ENCODE assay signal across 16 mouse cellular contexts in genomic region chr17:34021539-34022413, GRCm38 (mm10). TPM values are rescaled to one million over a fixed set of nuclear protein-coding genes. Genes with fewer than 3 reads are reported as not detected.
DNase-seq lines count a peak whose midpoint lies in the region; TF ChIP-seq lines count a peak whose summit lies in the region.
"Had no signal": no experiment of that assay in that cellular context is flagged by ENCODE, and none has a peak within 500 bp of the region (broad histone marks: within the 10 kb centered on the region; RNA-seq: fewer than 3 reads in every experiment).

No protein-coding gene starts in this region.

- TF ChIP-seq CTCF in cerebellum, adult 2 months (IDR thresholded peaks at IDR 0.05; ENCODE audit: borderline replicate concordance, insufficient read depth, low read depth, low read length), result no peak
- no peak for TF ChIP-seq CTCF in heart, adult 2 months (IDR thresholded peaks at IDR 0.05)
- no peak for TF ChIP-seq CTCF in MEL (IDR thresholded peaks at IDR 0.05 in 2 of 3, conservative IDR thresholded peaks at IDR 0.05 in 1 of 3; ENCODE audit: control insufficient read depth in 1 of 3, insufficient read depth in 1 of 3, low read depth in 2 of 3, low read length in 3 of 3, poor library complexity in 1 of 3, severe bottlenecking in 1 of 3)

- no peak for TF ChIP-seq EP300 in heart, adult 2 months (IDR thresholded peaks at IDR 0.05; ENCODE audit: insufficient read depth, low read depth, low read length)
- no peak for TF ChIP-seq EP300 in MEL (IDR thresholded peaks at IDR 0.05; ENCODE audit: low read depth in 1 of 2, low read length in 2 of 2)

- intact Hi-C loops in heart, adult 2 months (cut with DNase I), result no loop called here

- WGBS in cerebellum, adult 2 months, result 90% methylated on average over 23 of the region's 23 CpGs
- WGBS in heart, embryonic 10.5 days, result 90% methylated on average over 22 of the region's 23 CpGs
- 94% methylated on average over 22 of the region's 23 CpGs for WGBS in heart, adult 2 months

- no peak for TF ChIP-seq POLR2A in cerebellum, adult 2 months (IDR thresholded peaks at IDR 0.05; ENCODE audit: borderline replicate concordance, insufficient read depth, low read length)
- no peak for TF ChIP-seq POLR2A in heart, adult 2 months (IDR thresholded peaks at IDR 0.05; ENCODE audit: insufficient read depth, low read depth, low read length)
- TF ChIP-seq POLR2A in MEL (IDR thresholded peaks at IDR 0.05; ENCODE audit: control insufficient read depth in 1 of 2, insufficient read depth in 1 of 2, low read depth in 1 of 2, low read length in 2 of 2, poor library complexity in 1 of 2), result no peak

- no peak overlapping the region for H3K4me3 ChIP-seq in cerebellum, adult 2 months (replicated peaks; ENCODE audit: insufficient read depth, low read depth, low read length)
- no peak overlapping the region for H3K4me3 ChIP-seq in heart, embryonic 10.5 days
- no peak overlapping the region for H3K4me3 ChIP-seq in heart, adult 2 months
- H3K4me3 ChIP-seq in MEL (ENCODE audit: control insufficient read depth in 1 of 2, insufficient read depth in 1 of 2, low read depth in 2 of 2, low read length in 2 of 2), result no peak overlapping the region
- H3K4me3 ChIP-seq: hindbrain, embryonic 15.5 days; liver, embryonic 12.5 days; neural tube, embryonic 12.5 days had no signal

- DNase-seq in cerebellum, adult 8-10 months, result peak; percentile 11
- DNase-seq in cerebellum, adult 2 months, result no peak
- DNase-seq in heart, embryonic 10.5 days (ENCODE audit: low spot score), result peak; percentile 68
- no peak for DNase-seq in heart, adult 2 months
- DNase-seq in 3134 (ENCODE audit: extremely low read depth, insufficient read length, low spot score) (peak; percentile 16), MEL (ENCODE audit: low read depth, low spot score) (peak; percentile 5)
- DNase-seq in lung, postnatal 36 days, result no peak
- no peak for DNase-seq in neural tube, embryonic 10.5 days (ENCODE audit: extremely low spot score, low spot score)
- DNase-seq: heart, postnatal 10 days; kidney, adult 8-10 months; left cerebral cortex, postnatal 4 days; lung, postnatal 14 days; right cerebral cortex, postnatal 25 days had no signal

- no peak overlapping the region for H3K9ac ChIP-seq in heart, adult 2 months (ENCODE audit: low read depth, low read length)
- no peak overlapping the region for H3K9ac ChIP-seq in MEL (ENCODE audit: control insufficient read depth, low read depth, low read length, poor library complexity, severe bottlenecking)
- H3K9ac ChIP-seq: hindbrain, embryonic 15.5 days; liver, embryonic 12.5 days; neural tube, embryonic 12.5 days had no signal

- H3K27ac ChIP-seq in cerebellum, adult 2 months (ENCODE audit: insufficient read depth, low read length), result no peak overlapping the region
- H3K27ac ChIP-seq in heart, embryonic 10.5 days, result no peak overlapping the region
- no peak overlapping the region for H3K27ac ChIP-seq in heart, adult 2 months
- no peak overlapping the region for H3K27ac ChIP-seq in MEL (ENCODE audit: control insufficient read depth, low read depth, low read length)
- H3K27ac ChIP-seq: hindbrain, embryonic 15.5 days; liver, embryonic 12.5 days; neural tube, embryonic 12.5 days had no signal

- TF ChIP-seq RAD21 in MEL (IDR thresholded peaks at IDR 0.05; ENCODE audit: low read depth, low read length), result no peak

- H3K27me3 ChIP-seq in cerebellum, adult 2 months (ENCODE audit: control insufficient read depth, insufficient read depth, low read length), result no peaks in the 10 kb centered on the region
- no peaks in the 10 kb centered on the region for H3K27me3 ChIP-seq in heart, embryonic 10.5 days (ENCODE audit: insufficient read depth, poor library complexity, severe bottlenecking)
- H3K27me3 ChIP-seq in heart, adult 2 months (ENCODE audit: control insufficient read depth, insufficient read depth, low read length), result no peaks in the 10 kb centered on the region
- no peaks in the 10 kb centered on the region for H3K27me3 ChIP-seq in MEL (ENCODE audit: control insufficient read depth in 1 of 2, insufficient read depth in 2 of 2, low read length in 2 of 2)
- H3K27me3 ChIP-seq: hindbrain, embryonic 15.5 days; liver, embryonic 12.5 days; neural tube, embryonic 12.5 days had no signal

- H3K4me1 ChIP-seq in cerebellum, adult 2 months (ENCODE audit: control insufficient read depth, insufficient read depth, low read length), result peaks cover 7% of the 10 kb centered on the region; the same call in 1 of the 2 replicates
- H3K4me1 ChIP-seq in heart, embryonic 10.5 days, result peaks cover 35% of the 10 kb centered on the region
- H3K4me1 ChIP-seq in heart, adult 2 months (ENCODE audit: control insufficient read depth, insufficient read depth, low read length), result no peaks in the 10 kb centered on the region
- peaks cover 0 to 12% of the 10 kb centered on the region in 2 experiments; a peak in 1 of 4 replicates for H3K4me1 ChIP-seq in MEL (ENCODE audit: control insufficient read depth in 1 of 2, insufficient read depth in 2 of 2, low read length in 2 of 2)

- peaks cover 6% of the 10 kb centered on the region; the same call in 1 of the 2 replicates for H3K9me3 ChIP-seq in heart, embryonic 10.5 days
- no peaks in the 10 kb centered on the region for H3K9me3 ChIP-seq in MEL (replicated peaks; ENCODE audit: insufficient read depth, low read length)
- H3K9me3 ChIP-seq: hindbrain, embryonic 15.5 days had no signal

- peaks cover 28% of the 10 kb centered on the region for H3K36me3 ChIP-seq in heart, embryonic 10.5 days
- no peaks in the 10 kb centered on the region for H3K36me3 ChIP-seq in heart, adult 2 months (ENCODE audit: control insufficient read depth, insufficient read depth, low read length)
- peaks cover 0 to 7% of the 10 kb centered on the region in 2 experiments; a peak in 2 of 4 replicates for H3K36me3 ChIP-seq in MEL (ENCODE audit: control insufficient read depth in 1 of 2, insufficient read depth in 2 of 2, low read length in 2 of 2)

- no peaks in the 10 kb centered on the region for H3K79me2 ChIP-seq in heart, adult 2 months (replicated peaks; ENCODE audit: control insufficient read depth, insufficient read depth, low read length)
- H3K79me2 ChIP-seq in MEL (ENCODE audit: control insufficient read depth, insufficient read depth, low read length, poor library complexity), result peaks cover 12% of the 10 kb centered on the region

TF ChIP-seq in MEL, 35 proteins besides CTCF, POLR2A, EP300 and RAD21 (continues in another document):
- TF ChIP-seq CHD2 (IDR thresholded peaks at IDR 0.05; ENCODE audit: low read length) (no peak), MAZ (IDR thresholded peaks at IDR 0.05; ENCODE audit: low read depth, low read length) (no peak), MEF2A (IDR thresholded peaks at IDR 0.05; ENCODE audit: extremely low read depth, insufficient replicate concordance, low read depth, low read length, poor library complexity, severe bottlenecking) (no peak), NELFE (IDR thresholded peaks at IDR 0.05; ENCODE audit: low read depth, low read length) (no peak), GATA1 (IDR thresholded peaks at IDR 0.05; ENCODE audit: low read depth, low read length) (no peak), POLR2AphosphoS5 (IDR thresholded peaks at IDR 0.05; ENCODE audit: borderline replicate concordance, low read depth, low read length) (no peak), TCF12 (IDR thresholded peaks at IDR 0.05; ENCODE audit: low read depth, low read length) (no peak), ETS1 (IDR thresholded peaks at IDR 0.05; ENCODE audit: low read depth, low read length) (no peak), MXI1 (IDR thresholded peaks at IDR 0.05; ENCODE audit: low read depth, low read length) (no peak)

RNA-seq across cellular contexts. Expression of gene Ring1, which starts 2.7 kb away (rescaled TPM):
- 66.4 and 74.6 TPM in 2 replicates for polyA plus RNA-seq in cerebellum, adult 2 months (2012; rRNA removed)
- polyA plus RNA-seq in heart, embryonic 10.5 days (2016; fragmentation: Nextera tagmentation; extraction: Ambion mirVana), result 14.4 and 15.8 TPM in 2 replicates
- 10 to 100 TPM; 13.0 to 13.1 TPM for total RNA-seq in heart, adult 2 months (2021)
- 18.6 and 20.8 TPM in 2 replicates for polyA plus RNA-seq in heart, adult 2 months (2012; rRNA removed)
- 12.4 and 18.3 TPM in 2 replicates for total RNA-seq in MEL (2012; rRNA removed)
- 10 to 100 TPM in 1 of 2 experiments, not detected in 1; 28.4 TPM for polyA plus RNA-seq in MEL (2012; ENCODE audit: insufficient read depth in 1 of 2, insufficient read length in 2 of 2, low read depth in 1 of 2, low replicate concordance in 2 of 2, missing spikeins in 1 of 2)

RNA-seq across cellular contexts. Expression of gene H2-Ke6, which starts 6.1 kb away (rescaled TPM):
- 82.9 and 89.8 TPM in 2 replicates for polyA plus RNA-seq in cerebellum, adult 2 months (2012; rRNA removed)
- 32.4 and 36.4 TPM in 2 replicates for polyA plus RNA-seq in heart, embryonic 10.5 days (2016; fragmentation: Nextera tagmentation; extraction: Ambion mirVana)
- 100 to 1,000 TPM; 112 to 138 TPM for total RNA-seq in heart, adult 2 months (2021)
- 87.0 and 91.6 TPM in 2 replicates for polyA plus RNA-seq in heart, adult 2 months (2012; rRNA removed)
- total RNA-seq in MEL (2012; rRNA removed), result 19.6 and 24.1 TPM in 2 replicates
- 10 to 100 TPM in 1 of 2 experiments, not detected in 1; 34.4 TPM for polyA plus RNA-seq in MEL (2012; ENCODE audit: insufficient read depth in 1 of 2, insufficient read length in 2 of 2, low read depth in 1 of 2, low replicate concordance in 2 of 2, missing spikeins in 1 of 2)

RNA-seq across cellular contexts. Expression of gene Slc39a7, which starts 9.7 kb away (rescaled TPM):
- polyA plus RNA-seq in cerebellum, adult 2 months (2012; rRNA removed), result 120 and 123 TPM in 2 replicates
- polyA plus RNA-seq in heart, embryonic 10.5 days (2016; fragmentation: Nextera tagmentation; extraction: Ambion mirVana), result 160 and 180 TPM in 2 replicates
- 10 to 100 TPM; 76.0 to 79.8 TPM for total RNA-seq in heart, adult 2 months (2021)
- 64.0 and 72.5 TPM in 2 replicates for polyA plus RNA-seq in heart, adult 2 months (2012; rRNA removed)
- 125 and 152 TPM in 2 replicates for total RNA-seq in MEL (2012; rRNA removed)
- polyA plus RNA-seq in MEL (2012; ENCODE audit: insufficient read depth in 1 of 2, insufficient read length in 2 of 2, low read depth in 1 of 2, low replicate concordance in 2 of 2, missing spikeins in 1 of 2), result 100 to 1,000 TPM in 1 of 2 experiments, not detected in 1; 150 TPM

RNA-seq across cellular contexts. Expression of gene Rxrb, which starts 9.8 kb away (rescaled TPM):
- 78.0 and 83.2 TPM in 2 replicates for polyA plus RNA-seq in cerebellum, adult 2 months (2012; rRNA removed)
- polyA plus RNA-seq in heart, embryonic 10.5 days (2016; fragmentation: Nextera tagmentation; extraction: Ambion mirVana), result 31.4 and 40.6 TPM in 2 replicates
- 10 to 100 TPM; 39.1 to 42.4 TPM for total RNA-seq in heart, adult 2 months (2021)
- polyA plus RNA-seq in heart, adult 2 months (2012; rRNA removed), result 38.8 and 41.3 TPM in 2 replicates
- 37.2 and 37.6 TPM in 2 replicates for total RNA-seq in MEL (2012; rRNA removed)
- polyA plus RNA-seq in MEL (2012; ENCODE audit: insufficient read depth in 1 of 2, insufficient read length in 2 of 2, low read depth in 1 of 2, low replicate concordance in 2 of 2, missing spikeins in 1 of 2), result 10 to 100 TPM in 1 of 2 experiments, not detected in 1; 63.4 TPM

RNA-seq across cellular contexts. Expression of gene Col11a2, which starts 17.5 kb away (rescaled TPM):
- polyA plus RNA-seq in cerebellum, adult 2 months (2012; rRNA removed), result 12.2 and 15.2 TPM in 2 replicates
- 0.38 and 1.0 TPM in 2 replicates for polyA plus RNA-seq in heart, embryonic 10.5 days (2016; fragmentation: Nextera tagmentation; extraction: Ambion mirVana)
- 1 to 10 TPM in 1 of 2 experiments, under 1 TPM in 1; 0.89 to 1.8 TPM for total RNA-seq in heart, adult 2 months (2021)
- polyA plus RNA-seq in heart, adult 2 months (2012; rRNA removed), result 0.98 and 1.7 TPM in 2 replicates
- total RNA-seq in MEL (2012; rRNA removed), result 4.6 and 4.8 TPM in 2 replicates
- polyA plus RNA-seq in MEL (2012; ENCODE audit: insufficient read depth in 1 of 2, insufficient read length in 2 of 2, low read depth in 1 of 2, low replicate concordance in 2 of 2, missing spikeins in 1 of 2), result 10 to 100 TPM in 1 of 2 experiments, not detected in 1; 14.5 TPM

Comparison
In these comparisons a context has a peak if more than half of its experiments do, and no peak if none do; other contexts are left out.
1. DNase-seq: peak in cerebellum, adult 8-10 months (single experiment), heart, embryonic 10.5 days (single experiment), 3134 (single experiment) and MEL (single experiment); none in cerebellum, adult 2 months (0 of 2), heart, adult 2 months (0 of 2), lung, postnatal 36 days (single experiment) and neural tube, embryonic 10.5 days (single experiment).